Mouse (Mus musculus): ENCODE data around the gene Tsacc.
"Not testable (repeated sequence)": the region's sequence is repeated elsewhere in the genome, so short reads cannot be mapped to it uniquely, and the experiment has no call there.

Gene Tsacc

DNA sequence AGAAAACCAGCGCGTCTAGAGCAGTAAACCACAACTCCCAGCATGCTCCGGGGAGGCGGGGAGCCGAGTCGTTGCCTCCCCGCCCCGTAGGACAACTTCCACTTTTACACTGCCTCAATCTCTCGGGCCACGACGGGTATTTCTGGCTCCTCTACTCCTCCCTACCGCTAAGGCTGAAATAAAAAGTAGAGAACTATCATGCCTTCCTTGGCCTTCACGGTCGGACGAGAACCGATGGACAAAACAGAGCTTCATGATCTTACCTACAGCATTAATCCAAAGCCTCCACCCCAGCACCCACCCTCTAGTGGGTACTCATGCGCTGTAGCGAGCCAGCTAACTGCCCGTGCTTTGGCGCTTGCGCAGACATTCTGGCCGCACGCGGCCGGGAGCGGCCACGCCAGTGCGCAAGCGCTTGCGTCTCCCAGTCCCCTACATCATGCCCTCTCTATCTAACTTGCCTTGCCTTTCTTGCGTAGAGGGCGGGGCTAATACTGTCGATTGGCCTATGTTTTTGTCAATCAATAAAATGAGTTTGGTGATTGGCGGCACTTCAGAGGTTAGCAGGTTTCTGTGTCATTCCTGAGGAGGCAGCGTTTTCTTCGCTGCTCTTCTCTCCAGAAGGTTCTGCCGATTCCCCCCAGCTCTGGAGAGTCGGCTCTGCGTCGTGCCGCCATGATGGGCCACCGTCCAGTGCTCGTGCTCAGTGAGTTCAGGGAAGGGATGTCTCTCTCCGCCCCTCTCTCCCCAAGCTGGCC is at the start of gene Tsacc, which contains the start of gene Cct3:
Tsacc (minus strand) TSS at position 439 of the 758 bp plus-strand sequence.
Cct3 (plus strand) TSS at position 556 of the 758 bp plus-strand sequence.
- DNase-seq: peak; percentile 96 to 98

- DNase-seq: no peak
Observed at GRCm38 (mm10) chr3:88339006-88339405, 42.2 kb upstream of the Tsacc start.

GRCm38 (mm10) chr3:88338316-88338715 is 41.5 kb upstream of the Tsacc start:
- no peak for DNase-seq

DNA sequence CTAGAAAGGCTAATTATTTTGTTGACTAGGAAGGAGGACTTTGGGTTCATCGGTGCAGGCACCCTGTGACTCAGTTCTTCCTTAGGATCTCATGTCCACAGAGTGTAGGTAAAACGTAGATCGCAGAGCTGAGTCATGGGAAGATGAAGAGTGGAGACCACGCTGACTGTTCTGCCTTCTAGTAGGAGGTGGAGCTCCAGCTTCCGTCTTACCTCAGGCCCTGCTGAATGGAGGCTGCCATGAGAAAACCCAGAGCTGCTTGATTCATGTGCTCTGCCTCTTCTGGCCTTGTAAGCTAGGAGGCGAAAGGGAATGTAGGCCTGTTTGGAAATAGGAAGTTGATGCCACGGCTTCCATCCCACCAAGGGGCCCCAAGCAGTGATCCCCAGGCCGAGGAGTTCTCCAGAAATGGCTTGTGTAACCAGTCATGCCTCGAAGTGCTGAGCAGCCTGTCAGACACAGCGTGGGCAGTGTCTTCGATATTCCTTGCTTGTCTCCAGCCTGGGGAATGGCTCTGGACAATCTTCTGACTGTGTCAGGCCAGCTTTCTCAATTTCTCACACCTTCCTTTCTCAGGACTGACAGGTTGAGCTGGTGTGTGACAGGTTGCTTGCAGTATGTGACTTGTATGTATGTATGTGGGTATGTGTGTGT is 40.7 kb upstream of the Tsacc start:
- DNase-seq: peak in 1 of 2 experiments; percentile 16

DNA sequence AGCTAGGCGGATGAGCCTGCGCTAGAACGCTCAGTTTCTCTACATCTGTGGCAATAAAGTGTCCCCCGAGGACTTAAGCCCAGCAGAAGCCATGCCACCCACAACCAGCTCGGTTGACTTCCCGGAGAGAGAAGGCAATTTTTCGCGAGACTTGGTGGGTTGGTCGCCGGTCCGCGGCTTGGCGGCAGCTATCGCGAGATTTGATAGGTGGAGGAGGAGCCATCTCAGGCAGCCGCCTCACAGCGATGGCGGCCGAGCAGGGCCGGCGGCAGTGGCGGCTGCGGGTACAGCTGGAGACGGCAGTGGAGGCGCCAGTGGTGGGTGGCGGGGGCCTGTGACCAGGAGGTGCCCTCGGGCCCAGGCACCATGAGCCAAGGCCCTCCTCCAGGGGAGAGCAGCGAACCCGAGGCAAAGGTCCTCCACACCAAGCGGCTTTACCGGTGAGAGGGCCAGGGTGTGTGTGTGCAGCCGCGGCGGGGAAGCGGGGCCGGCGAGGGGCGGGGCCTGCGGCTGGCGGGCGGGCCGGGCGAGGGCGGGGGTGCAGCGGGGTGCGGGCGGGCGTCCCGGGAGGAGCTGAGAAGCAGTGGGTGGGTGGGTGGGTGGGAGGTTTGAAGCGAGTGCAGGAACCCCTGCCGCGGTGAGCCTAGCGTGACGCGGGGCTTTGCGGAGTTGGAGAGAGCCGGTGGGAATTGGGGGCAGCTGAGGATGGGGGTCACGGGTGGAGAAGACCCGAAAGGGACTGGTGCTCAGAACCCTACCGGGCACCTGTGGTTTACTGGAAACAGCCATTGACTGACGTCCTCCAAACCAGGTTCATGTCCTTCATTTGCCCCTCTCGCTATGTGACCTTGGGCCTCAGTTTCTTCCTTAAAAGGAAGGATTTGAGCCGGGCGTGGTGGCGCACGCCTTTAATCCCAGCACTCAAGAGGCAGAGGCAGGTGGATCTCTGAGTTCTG is 39.5 kb upstream of the Tsacc start, which contains the start of the genes Tmem79 and Smg5:
Tmem79 (minus strand) TSS at position 91 of the 956 bp plus-strand sequence.
Smg5 (plus strand) TSS at position 203 of the 956 bp plus-strand sequence.
- peak; percentile 96 to 97 for DNase-seq

DNA sequence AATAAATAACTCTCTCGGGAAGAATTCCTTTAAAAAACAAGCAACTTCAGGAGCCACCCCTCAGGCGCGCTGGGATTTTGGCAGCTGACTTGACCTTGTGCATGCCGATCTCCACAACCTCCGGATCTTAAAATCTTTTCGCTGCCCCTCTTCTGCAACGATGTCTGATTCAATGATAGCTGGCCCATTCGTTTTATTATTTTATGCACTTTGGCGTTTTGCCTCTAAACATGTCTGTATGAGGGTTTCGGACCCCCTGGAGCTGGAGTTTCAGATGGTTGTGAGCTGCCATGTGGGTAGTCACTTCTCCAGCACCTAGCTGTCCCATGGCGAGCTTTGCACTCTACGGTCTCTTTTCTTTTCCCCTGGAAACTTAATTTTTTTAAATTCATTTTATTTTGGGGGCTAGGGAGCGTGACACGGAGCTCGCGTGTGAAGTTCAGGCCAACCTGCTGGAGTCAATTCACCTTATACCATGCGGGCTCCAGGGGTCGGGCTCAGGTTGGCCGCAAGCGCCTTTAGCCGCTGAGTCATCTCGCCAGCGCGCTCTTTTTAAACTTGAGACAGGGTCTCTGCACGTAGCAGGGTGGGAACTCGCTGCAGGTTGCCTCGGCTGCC is 38.7 kb upstream of the Tsacc start:
- peak in 1 of 2 experiments; percentile 21 for DNase-seq

GRCm38 (mm10) chr3:88334902-88335435 is 38.2 kb upstream of the Tsacc start:
- no peak for DNase-seq

- no peak for DNase-seq
Observed at GRCm38 (mm10) chr3:88334029-88334658, 37.3 kb upstream of the Tsacc start.

GRCm38 (mm10) chr3:88331282-88331681 is 34.5 kb upstream of the Tsacc start:
- peak; percentile 41 to 59 for DNase-seq

DNA sequence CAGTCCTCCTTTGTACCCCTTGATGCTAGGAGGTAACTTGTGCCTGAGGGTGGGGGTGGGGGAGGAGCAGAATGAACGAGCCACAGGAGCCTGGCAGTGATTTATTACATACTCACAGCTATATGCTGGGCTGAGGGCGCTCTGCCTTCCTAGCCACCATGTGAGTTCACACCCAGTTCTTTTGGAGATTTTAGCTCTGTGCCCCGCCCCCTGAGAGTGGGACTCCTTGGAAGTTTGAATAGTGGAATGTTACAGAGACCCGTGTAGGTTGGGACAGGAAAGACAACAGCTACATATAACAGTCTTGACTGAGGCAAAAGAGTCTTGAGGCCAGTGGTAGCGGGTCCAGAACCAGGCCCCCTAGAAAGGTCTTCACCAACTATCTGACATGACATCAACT is 32.2 kb upstream of the Tsacc start:
- DNase-seq: no peak

GRCm38 (mm10) chr3:88324951-88325405 is 28.2 kb upstream of the Tsacc start, which contains the start of gene Glmp:
TSS of gene Glmp (plus strand) at chr3:88325023.
- DNase-seq: peak; percentile 76 to 80

DNA sequence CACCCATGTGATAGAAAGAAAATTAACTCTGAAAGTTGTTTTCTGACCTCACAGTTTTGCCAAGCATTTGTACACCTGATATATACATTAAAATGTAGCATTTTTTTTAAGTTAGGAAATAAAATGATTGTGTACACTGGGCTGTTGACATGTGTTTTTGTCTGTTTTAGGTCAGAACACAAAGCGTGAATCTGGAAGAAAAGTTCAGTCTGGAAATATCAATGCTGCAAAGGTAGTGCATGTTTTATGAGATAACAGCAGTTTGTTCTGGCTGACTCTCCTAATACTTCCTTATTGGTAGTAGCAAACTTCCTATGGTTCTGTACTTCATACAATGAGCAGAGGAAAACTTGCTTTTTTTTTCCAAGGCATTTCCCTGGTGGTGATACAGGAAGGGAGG is 2.4 kb upstream of the Tsacc start:
- no peak for DNase-seq

- DNase-seq: no peak
Observed at GRCm38 (mm10) chr3:88297321-88297851, 587 bp upstream of the Tsacc start.

DNA sequence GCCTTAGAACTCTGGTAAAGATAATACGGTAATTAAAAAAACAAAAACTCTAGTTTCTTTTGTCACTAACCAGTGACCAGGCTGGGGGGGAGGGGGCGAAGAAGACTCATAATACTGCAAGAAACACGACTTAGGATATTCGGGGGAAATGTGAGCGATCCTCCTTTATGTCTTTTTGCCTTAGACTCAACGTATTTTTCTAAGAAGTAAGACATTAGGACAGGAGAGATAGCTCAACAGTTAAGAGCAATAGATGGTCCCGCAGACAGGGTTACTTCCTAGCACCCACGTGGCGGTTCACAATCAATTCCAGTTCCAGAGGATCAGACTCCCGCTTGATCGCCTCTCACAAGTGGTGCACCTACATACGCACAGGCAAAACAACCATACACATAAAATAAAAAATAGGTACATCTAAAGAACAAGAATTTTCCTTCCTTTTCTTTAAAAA is 664 bp downstream of the Tsacc start:
- peak in 1 of 2 experiments; percentile 40 for DNase-seq

GRCm38 (mm10) chr3:88295272-88295671 is 1.5 kb downstream of the Tsacc start:
- not testable (repeated sequence) for DNase-seq

GRCm38 (mm10) chr3:88291970-88292369 is 4.8 kb downstream of the Tsacc start:
- peak; percentile 30 to 44 for DNase-seq

GRCm38 (mm10) chr3:88288133-88288713 is 8.6 kb downstream of the Tsacc start:
- DNase-seq: not testable (repeated sequence)

- no peak for DNase-seq
Observed at GRCm38 (mm10) chr3:88287110-88287509, 9.7 kb downstream of the Tsacc start, which contains the start of gene Gm38392. TSS of gene Gm38392 (minus strand) at chr3:88287210.

DNA sequence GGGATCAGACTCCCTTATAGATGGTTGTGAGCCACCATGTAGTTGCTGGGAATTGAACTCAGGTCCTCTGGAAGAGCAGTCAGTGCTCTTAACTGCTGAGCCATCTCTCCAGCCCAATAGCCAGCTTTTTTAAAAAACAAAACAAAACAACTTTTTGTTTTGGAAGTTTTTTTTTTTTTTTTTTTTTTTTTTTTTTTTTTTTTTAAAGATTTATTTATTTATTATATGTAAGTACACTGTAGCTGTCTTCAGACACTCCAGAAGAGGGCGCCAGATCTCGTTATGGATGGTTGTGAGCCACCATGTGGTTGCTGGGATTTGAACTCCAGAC is 11.3 kb downstream of the Tsacc start:
- DNase-seq: not testable (repeated sequence)

- not testable (repeated sequence) for DNase-seq
Observed at GRCm38 (mm10) chr3:88284815-88285564, 11.8 kb downstream of the Tsacc start.
